Mouse (Mus musculus): Measurements from ENCODE around the gene Mettl9. TPM values are rescaled to one million over a fixed set of nuclear protein-coding genes. Genes with fewer than 3 reads are reported as not detected.

Mettl9 gene
- polyA plus RNA-seq, 1 experiment from 2014 or later, result 297 TPM

DNA sequence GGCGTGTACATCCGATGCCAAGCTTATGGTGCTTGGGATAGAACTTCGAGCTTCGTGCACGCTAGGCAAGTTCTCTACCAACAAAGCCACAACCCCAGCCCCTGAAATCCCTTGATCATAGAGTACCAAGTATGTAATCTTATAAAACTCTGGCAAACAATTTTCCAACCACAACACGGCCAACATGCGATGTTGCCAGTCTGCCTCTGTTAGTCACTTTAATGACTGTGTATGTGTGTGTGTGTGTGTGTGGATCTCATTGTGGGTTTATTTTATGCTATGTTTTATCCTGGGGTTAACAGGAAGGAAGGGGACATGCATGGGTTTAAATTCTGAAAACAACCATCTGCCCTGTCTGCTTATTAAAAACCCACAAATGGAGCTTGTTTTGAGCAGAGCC, 56.5 kb downstream of the Mettl9 start:
- Histone ChIP-seq H3K4me1 (ENCODE audit: control insufficient read depth, insufficient read depth, low read length) (no peaks in the 10 kb centered on the region), H3K9me3 (ENCODE audit: control insufficient read depth, low read length) (no peaks in the 10 kb centered on the region), H3K36me3 (ENCODE audit: control insufficient read depth, insufficient read depth, low read length) (no peaks in the 10 kb centered on the region), H3K4me2 (ENCODE audit: low read depth, severe bottlenecking) (no peak overlapping the region), H3K27ac (replicated peaks; ENCODE audit: low read depth, low read length) (no peak overlapping the region), H3K4me3 (ENCODE audit: low read depth, low read length) (no peak overlapping the region), H3K9ac (ENCODE audit: low read length) (no peak overlapping the region), H3K27me3 (ENCODE audit: control insufficient read depth, insufficient read depth, low read length) (no peaks in the 10 kb centered on the region)
- no peak for ATAC-seq (ENCODE audit: insufficient number of reproducible peaks, low FRiP score, low TSS enrichment, low read depth)
- WGBS, result 92% methylated on average over 7 of the region's 7 CpGs
- no peak for DNase-seq (ENCODE audit: low spot score)

DNA sequence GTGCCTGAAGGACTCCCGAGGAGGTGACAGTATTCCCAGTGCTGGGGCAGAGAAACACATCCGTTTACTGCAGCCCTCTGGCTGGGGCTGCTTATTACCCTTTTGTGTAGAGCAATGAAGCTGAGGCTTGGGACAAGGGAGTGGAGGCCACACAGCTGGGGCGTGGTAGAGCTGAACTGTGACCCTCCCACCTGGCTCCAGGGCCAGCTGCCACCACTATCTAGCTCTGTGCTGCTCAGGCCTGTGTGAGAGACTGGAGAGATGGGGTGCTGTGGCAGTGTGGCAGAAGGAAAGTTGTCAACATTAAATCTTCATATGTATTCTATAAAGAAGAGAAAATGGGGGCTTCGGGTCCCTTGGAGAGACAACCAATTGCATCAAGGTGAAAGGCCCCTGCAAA, 58.8 kb downstream of the Mettl9 start:
- Histone ChIP-seq H3K4me3 (ENCODE audit: low read depth, low read length) (no peak overlapping the region), H3K4me2 (ENCODE audit: low read depth, severe bottlenecking) (no peak overlapping the region), H3K27me3 (ENCODE audit: control insufficient read depth, insufficient read depth, low read length) (no peaks in the 10 kb centered on the region), H3K9ac (ENCODE audit: low read length) (no peak overlapping the region), H3K27ac (replicated peaks; ENCODE audit: low read depth, low read length) (no peak overlapping the region), H3K36me3 (ENCODE audit: control insufficient read depth, insufficient read depth, low read length) (no peaks in the 10 kb centered on the region), H3K4me1 (ENCODE audit: control insufficient read depth, insufficient read depth, low read length) (no peaks in the 10 kb centered on the region), H3K9me3 (ENCODE audit: control insufficient read depth, low read length) (no peaks in the 10 kb centered on the region)
- 56% methylated on average over 4 of the region's 4 CpGs for WGBS
- ATAC-seq (ENCODE audit: insufficient number of reproducible peaks, low FRiP score, low TSS enrichment, low read depth) (no peak), DNase-seq (ENCODE audit: low spot score) (no peak)

DNA sequence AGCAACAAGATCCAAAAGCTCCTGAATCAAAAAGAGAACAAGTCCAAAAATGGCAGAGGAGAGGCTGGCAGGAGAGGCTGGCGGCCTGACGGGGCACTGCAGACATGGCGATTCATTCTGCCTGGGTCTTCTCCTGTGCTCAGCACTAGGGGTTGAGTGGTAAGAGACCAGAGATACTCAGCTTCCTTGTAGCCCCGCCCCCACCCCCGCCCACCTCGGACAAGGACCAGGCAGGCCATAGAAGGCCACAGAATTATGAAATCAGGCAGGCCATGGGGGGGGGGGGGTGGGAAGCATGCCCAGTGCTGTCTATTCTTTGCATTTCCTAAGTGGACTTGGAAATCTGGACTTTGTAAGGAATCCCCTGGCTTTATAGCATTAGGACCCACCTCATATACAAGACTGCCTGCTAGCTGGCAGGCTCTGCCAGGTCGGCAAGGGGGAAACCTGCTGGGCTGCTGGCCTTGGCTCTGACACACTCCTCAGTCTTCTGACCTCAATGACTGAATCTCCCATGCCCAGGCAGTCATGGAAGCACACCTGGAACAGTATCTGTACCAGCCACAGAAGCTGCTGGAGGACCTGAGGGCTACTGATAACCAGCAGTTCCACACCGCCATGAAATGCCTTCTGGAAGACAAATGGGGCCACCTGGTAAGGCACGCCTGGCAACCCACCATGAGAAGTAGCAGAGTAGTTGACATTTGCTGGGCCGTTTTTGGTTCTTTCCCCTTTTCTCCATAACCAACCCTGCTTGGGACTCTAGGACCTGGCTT, 64.6 kb downstream of the Mettl9 start:
- no peaks in the 10 kb centered on the region for H3K4me1 ChIP-seq (ENCODE audit: control insufficient read depth, insufficient read depth, low read length)
- no peak overlapping the region for H3K4me3 ChIP-seq (ENCODE audit: low read depth, low read length)
- H3K27me3 ChIP-seq (ENCODE audit: control insufficient read depth, insufficient read depth, low read length), result no peaks in the 10 kb centered on the region
- DNase-seq (ENCODE audit: low spot score), result no peak
- no peak for ATAC-seq (ENCODE audit: insufficient number of reproducible peaks, low FRiP score, low TSS enrichment, low read depth)
- H3K27ac ChIP-seq (replicated peaks; ENCODE audit: low read depth, low read length), result no peak overlapping the region
- H3K4me2 ChIP-seq (ENCODE audit: low read depth, severe bottlenecking), result no peak overlapping the region
- WGBS, result 77% methylated on average over 10 of the region's 10 CpGs
- no peaks in the 10 kb centered on the region for H3K9me3 ChIP-seq (ENCODE audit: control insufficient read depth, low read length)
- no peaks in the 10 kb centered on the region for H3K36me3 ChIP-seq (ENCODE audit: control insufficient read depth, insufficient read depth, low read length)
- H3K9ac ChIP-seq (ENCODE audit: low read length), result no peak overlapping the region

DNA sequence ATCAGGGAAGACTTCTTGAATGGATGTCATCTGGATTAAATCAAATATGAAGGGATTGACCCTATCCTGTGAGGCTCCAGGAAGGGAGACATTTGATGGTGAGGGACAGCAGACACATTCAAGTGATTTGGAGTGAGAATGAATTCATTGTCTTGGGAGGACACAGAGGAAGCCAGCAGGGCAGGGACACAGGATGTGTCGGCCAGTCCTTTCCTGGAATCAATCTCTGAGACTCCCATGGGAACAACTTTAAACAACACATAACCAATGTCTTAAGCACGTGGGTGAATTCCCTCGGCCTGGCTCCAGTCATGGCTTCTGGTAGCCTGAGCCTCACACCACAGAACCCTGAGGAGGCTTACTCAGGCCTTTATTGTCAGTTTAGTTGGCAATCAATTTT, 73.6 kb downstream of the Mettl9 start:
- no peak overlapping the region for H3K9ac ChIP-seq (ENCODE audit: low read length)
- no peak for ATAC-seq (ENCODE audit: insufficient number of reproducible peaks, low FRiP score, low TSS enrichment, low read depth)
- no peaks in the 10 kb centered on the region for H3K4me1 ChIP-seq (ENCODE audit: control insufficient read depth, insufficient read depth, low read length)
- no peak for DNase-seq (ENCODE audit: low spot score)
- no peak overlapping the region for H3K4me3 ChIP-seq (ENCODE audit: low read depth, low read length)
- H3K27me3 ChIP-seq (ENCODE audit: control insufficient read depth, insufficient read depth, low read length), result no peaks in the 10 kb centered on the region
- H3K9me3 ChIP-seq (ENCODE audit: control insufficient read depth, low read length), result no peaks in the 10 kb centered on the region
- no peaks in the 10 kb centered on the region for H3K36me3 ChIP-seq (ENCODE audit: control insufficient read depth, insufficient read depth, low read length)
- 91% methylated on average over 3 of the region's 3 CpGs for WGBS
- no peak overlapping the region for H3K4me2 ChIP-seq (ENCODE audit: low read depth, severe bottlenecking)
- H3K27ac ChIP-seq (replicated peaks; ENCODE audit: low read depth, low read length), result no peak overlapping the region

DNA sequence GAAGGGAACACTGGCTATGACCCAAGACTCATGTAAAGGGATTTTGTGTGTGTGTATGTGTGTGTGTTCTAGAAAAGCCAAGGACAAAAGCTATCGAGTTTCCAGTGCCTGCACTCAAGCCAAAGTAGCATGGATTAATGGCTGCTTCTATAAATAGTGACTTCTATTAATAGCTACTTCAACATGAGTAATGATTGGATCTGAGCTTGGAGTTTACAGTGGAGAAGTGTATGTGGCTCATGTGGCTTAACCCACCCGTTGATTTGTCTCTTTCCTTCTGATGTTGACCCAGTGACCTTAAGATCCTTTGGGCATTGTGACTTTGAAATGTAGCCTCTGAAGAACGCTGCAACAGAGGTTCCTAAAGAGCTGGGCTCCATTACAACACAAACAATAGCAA, 77.1 kb downstream of the Mettl9 start:
- Histone ChIP-seq H3K4me3 (ENCODE audit: low read depth, low read length) (no peak overlapping the region), H3K27ac (replicated peaks; ENCODE audit: low read depth, low read length) (no peak overlapping the region), H3K36me3 (ENCODE audit: control insufficient read depth, insufficient read depth, low read length) (no peaks in the 10 kb centered on the region), H3K9me3 (ENCODE audit: control insufficient read depth, low read length) (no peaks in the 10 kb centered on the region), H3K4me1 (ENCODE audit: control insufficient read depth, insufficient read depth, low read length) (no peaks in the 10 kb centered on the region), H3K27me3 (ENCODE audit: control insufficient read depth, insufficient read depth, low read length) (no peaks in the 10 kb centered on the region), H3K4me2 (ENCODE audit: low read depth, severe bottlenecking) (no peak overlapping the region), H3K9ac (ENCODE audit: low read length) (no peak overlapping the region)
- 63% methylated on average over 3 of the region's 3 CpGs for WGBS
- no peak for ATAC-seq (ENCODE audit: insufficient number of reproducible peaks, low FRiP score, low TSS enrichment, low read depth)
- DNase-seq (ENCODE audit: low spot score), result no peak

DNA sequence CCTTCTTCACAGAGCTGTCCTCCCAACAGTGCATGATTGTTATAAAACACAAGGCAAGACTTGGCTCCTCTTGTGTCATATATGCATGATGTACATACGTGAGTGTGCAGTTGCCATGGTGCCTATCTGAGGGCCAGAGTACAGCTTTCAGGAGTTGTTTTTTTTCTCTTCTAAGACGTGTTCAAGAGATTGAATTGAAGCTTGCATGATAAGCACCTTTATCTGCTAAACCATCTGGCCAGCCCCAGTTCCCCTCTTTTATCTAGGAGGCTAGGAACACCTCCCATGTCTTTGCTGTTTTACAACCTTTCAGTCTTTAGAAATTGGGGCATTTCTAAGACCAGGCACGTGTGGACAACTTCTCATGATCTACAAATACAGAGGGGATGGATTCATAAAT, 77.5 kb downstream of the Mettl9 start:
- Histone ChIP-seq H3K27me3 (ENCODE audit: control insufficient read depth, insufficient read depth, low read length) (no peaks in the 10 kb centered on the region), H3K27ac (replicated peaks; ENCODE audit: low read depth, low read length) (no peak overlapping the region), H3K36me3 (ENCODE audit: control insufficient read depth, insufficient read depth, low read length) (no peaks in the 10 kb centered on the region), H3K4me3 (ENCODE audit: low read depth, low read length) (no peak overlapping the region), H3K9ac (ENCODE audit: low read length) (no peak overlapping the region), H3K4me2 (ENCODE audit: low read depth, severe bottlenecking) (no peak overlapping the region), H3K9me3 (ENCODE audit: control insufficient read depth, low read length) (no peaks in the 10 kb centered on the region), H3K4me1 (ENCODE audit: control insufficient read depth, insufficient read depth, low read length) (no peaks in the 10 kb centered on the region)
- no peak for ATAC-seq (ENCODE audit: insufficient number of reproducible peaks, low FRiP score, low TSS enrichment, low read depth)
- no peak for DNase-seq (ENCODE audit: low spot score)
- 72% methylated on average over 3 of the region's 3 CpGs for whole genome bisulfite sequencing

DNA sequence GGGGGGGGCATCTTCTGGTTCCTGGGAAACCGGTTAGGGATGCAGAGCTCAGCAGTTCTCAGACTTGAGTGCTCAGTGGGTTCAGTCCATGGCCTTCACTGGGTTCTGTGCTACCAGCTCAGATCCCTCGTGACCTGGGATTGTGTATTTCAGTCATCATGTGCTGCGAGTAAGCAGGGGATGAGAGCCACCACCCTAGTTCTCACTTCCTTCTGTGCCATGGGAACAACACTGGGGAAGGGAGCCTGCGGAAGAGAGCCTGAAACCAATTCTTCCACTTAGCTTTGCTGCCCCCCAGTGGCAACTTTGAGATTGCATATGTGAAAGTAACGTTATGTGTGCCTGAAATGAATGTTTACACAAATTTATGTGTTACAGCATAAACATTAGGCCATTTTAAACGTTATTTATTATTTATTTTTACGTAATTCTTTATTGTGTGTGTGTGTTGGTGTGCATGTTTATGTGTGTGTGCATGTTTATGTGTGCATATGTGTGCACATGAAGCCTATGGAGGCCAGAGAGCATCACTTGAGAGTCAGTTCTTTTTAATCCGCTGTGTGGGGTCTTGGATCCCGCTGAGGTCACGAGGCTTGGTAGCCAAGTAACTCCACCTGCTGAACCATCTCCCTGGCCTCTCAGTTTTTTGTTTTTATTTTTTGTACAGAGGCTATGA, 86.0 kb downstream of the Mettl9 start:
- H3K4me3 ChIP-seq (ENCODE audit: low read depth, low read length), result no peak overlapping the region
- DNase-seq (ENCODE audit: low spot score) (peak; percentile 89), ATAC-seq (ENCODE audit: insufficient number of reproducible peaks, low FRiP score, low TSS enrichment, low read depth) (0 out of 2 replicates have a peak, but pooled peaks have one; percentile 21)
- H3K9me3 ChIP-seq (ENCODE audit: control insufficient read depth, low read length), result no peaks in the 10 kb centered on the region
- H3K36me3 ChIP-seq (ENCODE audit: control insufficient read depth, insufficient read depth, low read length), result no peaks in the 10 kb centered on the region
- H3K4me2 ChIP-seq (ENCODE audit: low read depth, severe bottlenecking), result no peak overlapping the region
- 11% methylated on average over 10 of the region's 10 CpGs for WGBS
- no peaks in the 10 kb centered on the region for H3K27me3 ChIP-seq (ENCODE audit: control insufficient read depth, insufficient read depth, low read length)
- no peak overlapping the region for H3K9ac ChIP-seq (ENCODE audit: low read length)
- no peaks in the 10 kb centered on the region for H3K4me1 ChIP-seq (ENCODE audit: control insufficient read depth, insufficient read depth, low read length)
- H3K27ac ChIP-seq (replicated peaks; ENCODE audit: low read depth, low read length), result no peak overlapping the region
